Mouse (Mus musculus): Measurements from ENCODE around the gene Rnf207. TPM values are rescaled to one million over a fixed set of nuclear protein-coding genes. Genes with fewer than 3 reads are reported as not detected.

Gene Rnf207
- polyA plus RNA-seq, 1 experiment from 2014 or later: not detected

DNA sequence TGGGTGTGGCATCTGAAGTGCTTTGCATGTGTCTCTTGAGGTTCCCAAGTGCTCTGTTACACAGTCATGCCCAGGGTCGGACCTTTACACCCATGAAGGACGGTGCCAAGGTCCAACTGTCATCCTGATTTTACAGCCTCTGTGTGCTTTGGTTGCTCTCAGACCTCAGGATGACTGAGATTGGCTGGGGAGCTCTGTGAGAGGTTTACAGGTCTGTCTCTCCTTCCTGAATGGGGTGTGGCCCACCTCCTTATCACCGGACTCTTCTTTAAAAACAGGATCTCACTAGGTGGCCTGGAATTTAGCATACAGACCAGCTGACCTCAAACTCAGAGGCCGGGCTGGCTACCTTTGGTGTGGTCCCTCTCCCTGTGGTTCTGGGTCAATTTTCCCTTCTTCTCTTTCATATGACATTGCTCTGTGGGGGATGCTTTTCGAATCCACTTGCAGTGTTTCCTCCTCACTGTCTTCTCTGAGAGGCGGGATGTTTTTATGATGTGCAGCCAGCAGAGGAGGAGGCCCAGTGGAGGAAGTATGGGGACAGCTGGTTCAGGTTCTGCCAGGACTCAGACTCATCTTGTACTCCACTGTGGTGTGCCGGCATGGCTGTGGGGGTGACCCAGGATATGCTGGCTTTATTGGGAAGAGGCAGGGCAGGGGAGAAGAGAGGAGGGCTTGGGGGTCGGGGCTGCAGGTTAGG lies 32.1 kb upstream of the Rnf207 start:
- ATAC-seq (ENCODE audit: low read depth): no peak
- Histone ChIP-seq H3K4me3 (ENCODE audit: low read depth, low read length) (no peak overlapping the region), H3K9me3 (replicated peaks; ENCODE audit: control insufficient read depth, low read length) (no peaks in the 10 kb centered on the region), H3K4me1 (ENCODE audit: control insufficient read depth, low read depth, low read length) (no peaks in the 10 kb centered on the region), H3K36me3 (ENCODE audit: control insufficient read depth, insufficient read depth) (no peaks in the 10 kb centered on the region), H3K27me3 (ENCODE audit: control insufficient read depth, insufficient read depth, low read depth, low read length) (peaks cover 21% of the 10 kb centered on the region), H3K27ac (ENCODE audit: low read length) (no peak overlapping the region), H3K9ac (ENCODE audit: low read depth, low read length) (no peak overlapping the region), H3K4me2 (ENCODE audit: low read depth, low read length) (no peak overlapping the region)
- WGBS (ENCODE audit: insufficient replicate concordance): 22% methylated on average over 8 of the region's 8 CpGs

DNA sequence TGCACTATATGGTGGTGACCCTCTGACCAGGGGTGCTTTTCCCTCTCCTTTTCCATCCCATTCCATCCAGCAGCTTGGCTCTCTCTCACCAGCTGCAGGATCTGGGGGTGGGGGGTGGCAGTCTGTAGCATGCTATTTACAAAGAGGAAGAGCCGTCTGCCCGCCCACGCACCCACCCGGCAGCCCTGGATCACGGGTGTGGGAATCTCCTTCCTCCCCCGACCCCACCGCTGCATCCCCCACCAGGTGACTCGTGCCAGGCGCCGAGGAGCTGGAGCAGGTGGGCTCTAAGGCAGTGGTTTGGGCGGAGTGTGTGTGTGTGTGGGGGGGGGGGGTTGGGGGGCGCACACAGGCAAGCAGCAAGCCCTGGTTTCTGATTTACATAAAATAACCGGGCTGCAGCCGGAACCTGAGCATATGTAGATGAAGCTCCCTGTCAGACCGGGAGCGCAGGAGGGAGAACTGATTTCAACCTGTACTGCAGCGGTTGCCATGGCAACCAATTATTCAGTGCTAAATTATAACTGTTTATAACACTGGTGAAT lies 31.1 kb upstream of the Rnf207 start:
- Histone ChIP-seq H3K4me2 (ENCODE audit: low read depth, low read length) (no peak overlapping the region), H3K27ac (ENCODE audit: low read length) (no peak overlapping the region), H3K9me3 (replicated peaks; ENCODE audit: control insufficient read depth, low read length) (no peaks in the 10 kb centered on the region), H3K9ac (ENCODE audit: low read depth, low read length) (no peak overlapping the region), H3K36me3 (ENCODE audit: control insufficient read depth, insufficient read depth) (no peaks in the 10 kb centered on the region), H3K4me3 (ENCODE audit: low read depth, low read length) (no peak overlapping the region), H3K27me3 (ENCODE audit: control insufficient read depth, insufficient read depth, low read depth, low read length) (peaks cover 21% of the 10 kb centered on the region), H3K4me1 (ENCODE audit: control insufficient read depth, low read depth, low read length) (peaks cover 4% of the 10 kb centered on the region)
- 7% methylated on average over 17 of the region's 17 CpGs for WGBS (ENCODE audit: insufficient replicate concordance)
- no peak for ATAC-seq (ENCODE audit: low read depth)

DNA sequence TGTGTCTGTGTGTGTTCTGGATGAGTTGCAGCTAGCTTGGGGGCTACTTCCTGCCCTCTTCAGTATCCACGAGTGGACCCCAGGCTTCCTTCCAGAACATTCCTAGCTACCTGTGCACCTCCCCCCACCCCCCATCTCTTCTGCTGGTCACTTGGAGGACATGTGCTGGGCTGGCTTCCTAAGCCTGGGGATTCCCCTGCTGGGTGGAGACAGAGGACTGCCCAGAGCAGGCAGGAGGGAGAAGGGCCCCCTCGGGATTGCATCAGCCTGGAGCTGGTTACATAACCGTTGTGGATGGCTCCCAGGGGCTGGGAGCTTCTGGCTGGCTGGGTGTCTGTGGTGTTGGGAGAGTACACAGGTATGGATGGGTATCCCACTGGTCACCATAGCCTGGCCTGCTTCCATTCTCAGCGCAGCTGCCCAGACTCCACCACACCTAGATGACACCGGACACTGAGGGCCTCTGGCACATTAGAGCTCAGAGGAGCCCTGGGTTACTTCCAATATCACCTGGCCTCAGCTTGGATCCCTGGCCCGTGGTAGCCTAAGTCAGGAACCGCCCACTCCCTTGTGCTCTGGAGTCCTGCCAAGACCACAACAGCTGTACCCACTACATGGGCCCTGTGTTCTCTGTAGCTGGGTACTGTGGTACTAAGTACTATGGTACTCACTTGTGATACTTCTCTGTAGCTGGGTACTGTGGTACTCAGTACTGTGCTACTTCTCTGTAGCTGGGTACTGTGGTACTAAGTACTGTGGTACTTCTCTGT lies 26.5 kb upstream of the Rnf207 start:
- Histone ChIP-seq H3K4me3 (ENCODE audit: low read depth, low read length) (no peak overlapping the region), H3K9ac (ENCODE audit: low read depth, low read length) (no peak overlapping the region), H3K4me2 (ENCODE audit: low read depth, low read length) (no peak overlapping the region), H3K27ac (ENCODE audit: low read length) (no peak overlapping the region), H3K4me1 (ENCODE audit: control insufficient read depth, low read depth, low read length) (peaks cover 7% of the 10 kb centered on the region), H3K36me3 (ENCODE audit: control insufficient read depth, insufficient read depth) (no peaks in the 10 kb centered on the region), H3K27me3 (ENCODE audit: control insufficient read depth, insufficient read depth, low read depth, low read length) (peaks cover 18% of the 10 kb centered on the region), H3K9me3 (replicated peaks; ENCODE audit: control insufficient read depth, low read length) (no peaks in the 10 kb centered on the region)
- ATAC-seq (ENCODE audit: low read depth): peak; percentile 87
- WGBS (ENCODE audit: insufficient replicate concordance): 33% methylated on average over 7 of the region's 7 CpGs

DNA sequence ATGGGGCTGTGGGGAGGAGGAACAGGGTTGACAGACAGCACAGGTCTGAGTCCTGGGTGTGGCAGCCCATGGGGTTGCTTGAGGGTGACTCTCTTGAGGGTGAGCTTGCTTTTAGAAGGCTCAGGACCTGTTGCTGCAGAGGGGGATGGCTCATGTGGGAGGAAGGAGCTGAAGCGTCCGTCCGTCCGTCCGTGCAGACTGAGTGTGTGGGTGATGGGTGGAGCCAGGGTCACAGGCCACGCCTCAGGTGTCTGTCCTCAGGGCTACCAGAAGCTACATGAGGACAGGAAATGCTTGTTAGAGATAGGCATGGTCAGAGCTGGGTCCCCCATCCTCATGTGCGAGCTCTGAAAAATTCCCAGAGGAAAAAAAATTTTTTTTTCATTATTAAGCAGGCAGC lies 25.9 kb upstream of the Rnf207 start:
- H3K27ac ChIP-seq (ENCODE audit: low read length): no peak overlapping the region
- H3K27me3 ChIP-seq (ENCODE audit: control insufficient read depth, insufficient read depth, low read depth, low read length): peaks cover 21% of the 10 kb centered on the region
- H3K4me3 ChIP-seq (ENCODE audit: low read depth, low read length): no peak overlapping the region
- no peak for ATAC-seq (ENCODE audit: low read depth)
- H3K36me3 ChIP-seq (ENCODE audit: control insufficient read depth, insufficient read depth): no peaks in the 10 kb centered on the region
- 12% methylated on average over 7 of the region's 7 CpGs for WGBS (ENCODE audit: insufficient replicate concordance)
- no peaks in the 10 kb centered on the region for H3K9me3 ChIP-seq (replicated peaks; ENCODE audit: control insufficient read depth, low read length)
- H3K4me2 ChIP-seq (ENCODE audit: low read depth, low read length): no peak overlapping the region
- H3K4me1 ChIP-seq (ENCODE audit: control insufficient read depth, low read depth, low read length): peaks cover 7% of the 10 kb centered on the region
- no peak overlapping the region for H3K9ac ChIP-seq (ENCODE audit: low read depth, low read length)

DNA sequence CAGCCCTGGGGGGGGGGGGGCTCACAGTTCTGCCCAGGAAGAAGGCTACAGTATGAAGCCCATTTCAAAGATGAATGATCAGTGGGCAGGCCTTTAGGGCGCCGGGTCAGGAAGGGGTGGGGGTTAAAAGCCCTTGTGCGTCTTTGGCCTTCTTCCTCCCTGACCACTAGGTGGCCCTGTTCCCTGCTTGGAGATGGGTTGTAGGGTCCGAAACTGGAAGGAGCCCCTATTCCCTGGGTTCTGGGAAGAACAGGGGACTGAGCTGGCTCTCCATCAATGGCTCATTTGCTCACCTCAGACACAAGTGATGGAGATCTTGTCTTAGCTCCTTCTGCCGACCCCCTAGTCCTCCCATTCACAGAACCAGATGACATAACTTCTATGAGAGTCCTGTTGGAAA lies 24.5 kb upstream of the Rnf207 start:
- Histone ChIP-seq H3K4me3 (ENCODE audit: low read depth, low read length) (no peak overlapping the region), H3K9ac (ENCODE audit: low read depth, low read length) (no peak overlapping the region), H3K9me3 (replicated peaks; ENCODE audit: control insufficient read depth, low read length) (no peaks in the 10 kb centered on the region), H3K4me2 (ENCODE audit: low read depth, low read length) (no peak overlapping the region), H3K27ac (ENCODE audit: low read length) (no peak overlapping the region), H3K36me3 (ENCODE audit: control insufficient read depth, insufficient read depth) (no peaks in the 10 kb centered on the region), H3K4me1 (ENCODE audit: control insufficient read depth, low read depth, low read length) (peaks cover 11% of the 10 kb centered on the region), H3K27me3 (ENCODE audit: control insufficient read depth, insufficient read depth, low read depth, low read length) (peaks cover 30% of the 10 kb centered on the region)
- 9% methylated on average over 5 of the region's 5 CpGs for WGBS (ENCODE audit: insufficient replicate concordance)
- ATAC-seq (ENCODE audit: low read depth): no peak

DNA sequence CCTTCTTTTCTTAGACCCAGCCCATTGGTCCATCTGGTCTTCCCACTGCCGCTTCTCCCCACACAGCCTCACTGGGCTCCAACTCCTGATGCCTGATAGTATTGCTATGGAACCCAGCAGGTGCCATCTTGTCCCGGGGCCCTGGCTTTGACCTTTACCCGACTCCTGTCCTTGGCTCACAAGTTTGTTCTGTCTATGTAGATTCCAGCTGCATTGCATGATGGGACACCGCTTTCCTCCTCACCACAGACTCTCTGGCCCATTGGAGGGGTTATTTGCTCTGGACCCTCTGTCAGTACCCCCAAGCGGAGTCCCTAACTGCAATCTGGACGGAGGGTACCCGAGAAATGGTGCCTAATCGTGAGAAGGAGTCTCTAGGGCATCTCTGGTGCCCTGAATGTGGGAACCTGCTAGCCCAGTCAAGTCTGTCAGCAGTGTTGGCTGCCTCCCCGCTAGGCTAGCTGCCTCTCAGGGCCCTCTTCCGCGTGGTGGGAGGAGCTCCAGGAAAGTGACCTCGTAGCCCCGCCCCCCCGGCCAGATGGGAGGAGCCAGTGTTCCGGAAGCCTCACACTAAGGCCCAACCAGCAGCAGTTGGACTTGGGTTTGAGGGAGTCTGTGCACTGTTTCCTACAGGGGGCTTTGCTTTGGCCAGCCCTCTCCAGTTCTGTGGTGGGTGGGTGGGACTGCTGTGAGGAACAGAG lies 21.9 kb upstream of the Rnf207 start:
- H3K9ac ChIP-seq (ENCODE audit: low read depth, low read length): no peak overlapping the region
- no peak overlapping the region for H3K27ac ChIP-seq (ENCODE audit: low read length)
- 34% methylated on average over 15 of the region's 15 CpGs for WGBS (ENCODE audit: insufficient replicate concordance)
- H3K4me3 ChIP-seq (ENCODE audit: low read depth, low read length): no peak overlapping the region
- ATAC-seq (ENCODE audit: low read depth): no peak
- H3K4me1 ChIP-seq (ENCODE audit: control insufficient read depth, low read depth, low read length): peaks cover 11% of the 10 kb centered on the region
- H3K27me3 ChIP-seq (ENCODE audit: control insufficient read depth, insufficient read depth, low read depth, low read length): peaks cover 51% of the 10 kb centered on the region
- H3K36me3 ChIP-seq (ENCODE audit: control insufficient read depth, insufficient read depth): no peaks in the 10 kb centered on the region
- H3K4me2 ChIP-seq (ENCODE audit: low read depth, low read length): no peak overlapping the region
- no peaks in the 10 kb centered on the region for H3K9me3 ChIP-seq (replicated peaks; ENCODE audit: control insufficient read depth, low read length)

DNA sequence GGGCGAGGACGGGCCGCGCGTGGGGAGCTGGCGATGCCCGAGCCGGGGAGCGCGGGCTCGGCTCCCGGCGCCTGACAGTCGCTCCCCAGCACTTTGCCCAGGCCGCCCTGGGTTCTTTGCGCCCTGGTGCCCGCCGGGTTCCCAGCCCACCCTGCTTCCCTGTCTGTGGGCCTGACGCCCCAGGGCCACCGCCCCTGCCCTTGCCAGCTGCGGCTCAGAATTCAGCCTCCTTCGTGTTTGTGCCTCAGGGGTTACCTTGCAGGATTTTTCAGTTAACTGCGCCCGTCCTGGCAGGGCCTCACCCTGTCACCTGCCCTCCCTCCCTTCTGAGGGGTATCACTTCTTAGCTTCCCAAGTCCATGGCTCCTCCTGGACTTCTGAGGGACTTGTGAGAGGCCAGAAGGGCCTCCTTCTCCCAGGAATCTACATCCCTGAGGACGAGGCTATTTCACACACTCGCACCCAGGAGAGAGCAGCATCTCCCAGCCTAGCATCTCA lies 20.5 kb upstream of the Rnf207 start:
- Histone ChIP-seq H3K27me3 (ENCODE audit: control insufficient read depth, insufficient read depth, low read depth, low read length) (peaks cover 51% of the 10 kb centered on the region), H3K4me2 (ENCODE audit: low read depth, low read length) (peak overlapping the region; percentile 41), H3K36me3 (ENCODE audit: control insufficient read depth, insufficient read depth) (no peaks in the 10 kb centered on the region; the same call in 1 of the 2 replicates), H3K9me3 (replicated peaks; ENCODE audit: control insufficient read depth, low read length) (no peaks in the 10 kb centered on the region), H3K4me1 (ENCODE audit: control insufficient read depth, low read depth, low read length) (peaks cover 4% of the 10 kb centered on the region), H3K4me3 (ENCODE audit: low read depth, low read length) (peak overlapping the region; percentile 33), H3K9ac (ENCODE audit: low read depth, low read length) (no peak overlapping the region), H3K27ac (ENCODE audit: low read length) (no peak overlapping the region)
- WGBS (ENCODE audit: insufficient replicate concordance): 4% methylated on average over 26 of the region's 26 CpGs
- no peak for ATAC-seq (ENCODE audit: low read depth)

DNA sequence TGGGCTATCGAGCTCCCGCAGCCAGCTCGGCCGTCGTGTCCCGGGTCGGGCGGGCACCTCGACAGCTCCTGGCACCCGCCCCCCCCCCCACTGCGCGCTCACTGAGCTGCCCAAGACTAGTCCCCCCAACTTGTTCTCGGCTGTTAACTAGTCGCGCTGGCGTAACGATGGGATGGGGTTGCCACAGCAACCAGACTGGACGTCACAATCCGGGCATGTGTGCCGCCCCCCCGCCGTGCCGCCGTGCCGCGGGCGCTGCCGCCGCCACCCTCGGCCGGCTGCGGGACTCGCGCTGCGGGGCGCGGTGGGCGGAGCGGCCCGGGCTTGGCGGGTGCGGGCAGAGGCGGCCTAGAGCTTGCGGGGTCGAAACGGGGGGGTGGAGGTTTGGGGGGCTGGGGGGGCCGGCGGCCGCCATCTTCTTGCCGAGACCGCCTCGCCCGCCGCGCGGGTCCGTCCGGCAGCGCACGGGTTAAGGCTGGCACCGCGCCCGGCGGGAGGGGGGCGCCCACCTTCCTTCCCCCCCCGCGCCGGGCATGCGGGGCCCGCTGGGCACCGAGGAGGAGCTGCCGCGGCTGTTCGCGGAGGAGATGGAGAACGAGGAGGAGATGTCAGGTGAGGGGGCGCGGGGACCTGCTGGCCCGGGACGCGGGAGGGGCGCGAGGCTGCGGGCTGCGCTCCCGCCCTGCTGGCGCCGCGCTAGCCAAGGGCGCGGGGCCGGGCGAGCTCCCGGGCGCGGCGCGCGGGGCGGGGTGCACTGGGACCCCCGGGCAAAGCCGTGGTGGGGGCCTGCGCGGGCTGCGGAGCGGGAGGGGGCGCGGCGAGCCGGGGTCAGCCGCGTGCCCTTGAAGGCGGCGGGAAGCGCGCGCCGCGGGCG lies 19.9 kb upstream of the Rnf207 start, which contains the start of gene Chd5:
Chd5 (plus strand) TSS at position 233 of the 874 bp plus-strand sequence.
- peaks cover 4% of the 10 kb centered on the region for H3K4me1 ChIP-seq (ENCODE audit: control insufficient read depth, low read depth, low read length)
- peak within 1 kb of the TSS; percentile 33 for H3K4me3 ChIP-seq (ENCODE audit: low read depth, low read length)
- peaks cover 7% of the 10 kb centered on the region for H3K36me3 ChIP-seq (ENCODE audit: control insufficient read depth, insufficient read depth)
- H3K4me2 ChIP-seq (ENCODE audit: low read depth, low read length): peak within 1 kb of the TSS; percentile 41
- H3K27me3 ChIP-seq (ENCODE audit: control insufficient read depth, insufficient read depth, low read depth, low read length): peaks cover 50% of the 10 kb centered on the region
- no peak for ATAC-seq (ENCODE audit: low read depth)
- H3K9ac ChIP-seq (ENCODE audit: low read depth, low read length): no peak within 1 kb of the TSS
- no peak within 1 kb of the TSS for H3K27ac ChIP-seq (ENCODE audit: low read length)
- no peaks in the 10 kb centered on the region for H3K9me3 ChIP-seq (replicated peaks; ENCODE audit: control insufficient read depth, low read length)
- 3% methylated on average over 93 of the region's 120 CpGs for WGBS (ENCODE audit: insufficient replicate concordance)
